In genomic region chr17:31487433-31488060, GRCm38 (mm10) we compare ENCODE assay signal across 13 mouse cellular contexts. TPM values are rescaled to one million over a fixed set of nuclear protein-coding genes. Genes with fewer than 3 reads are reported as not detected.
DNase-seq lines count a peak whose midpoint lies in the region; ATAC-seq and TF ChIP-seq lines count a peak whose summit lies in the region.
"Had no signal": no experiment of that assay in that cellular context is flagged by ENCODE, and none has a peak within 500 bp of the region (broad histone marks: within the 10 kb centered on the region; RNA-seq: fewer than 3 reads in every experiment).

No protein-coding gene starts in this region.

- ATAC-seq in midbrain, embryonic 11.5 days (ENCODE audit: low FRiP score) = no peak
- 0 out of 2 replicates have a peak, but pooled peaks have one; percentile 53 for ATAC-seq in kidney, postnatal 0 days (replicated peaks; ENCODE audit: low FRiP score, low read depth)
- ATAC-seq in midbrain, postnatal 0 days (ENCODE audit: low FRiP score) = no peak

- H3K27me3 ChIP-seq in midbrain, embryonic 10.5 days (ENCODE audit: low read depth, poor library complexity, severe bottlenecking) = no peaks in the 10 kb centered on the region
- H3K27me3 ChIP-seq in midbrain, embryonic 11.5 days (ENCODE audit: control insufficient read depth, insufficient read depth, low read length) = no peaks in the 10 kb centered on the region
- H3K27me3 ChIP-seq in kidney, postnatal 0 days (ENCODE audit: insufficient read depth, low read length) = no peaks in the 10 kb centered on the region
- H3K27me3 ChIP-seq in midbrain, postnatal 0 days (ENCODE audit: insufficient read depth, low read length) = no peaks in the 10 kb centered on the region

- no peaks in the 10 kb centered on the region for H3K36me3 ChIP-seq in midbrain, embryonic 10.5 days
- no peaks in the 10 kb centered on the region for H3K36me3 ChIP-seq in midbrain, embryonic 11.5 days (ENCODE audit: control insufficient read depth, insufficient read depth, low read length)
- no peaks in the 10 kb centered on the region for H3K36me3 ChIP-seq in kidney, postnatal 0 days (ENCODE audit: insufficient read depth, low read length)
- H3K36me3 ChIP-seq in midbrain, postnatal 0 days (ENCODE audit: insufficient read depth, low read length) = no peaks in the 10 kb centered on the region

- intact Hi-C loops in heart, postnatal 14 days (cut with DNase I) = no loop called here

- H3K4me3 ChIP-seq in midbrain, embryonic 10.5 days = no peak overlapping the region
- H3K4me3 ChIP-seq in midbrain, embryonic 11.5 days (ENCODE audit: low read depth, low read length) = no peak overlapping the region
- no peak overlapping the region for H3K4me3 ChIP-seq in kidney, postnatal 0 days (replicated peaks; ENCODE audit: low read depth, low read length)
- H3K4me3 ChIP-seq in midbrain, postnatal 0 days (ENCODE audit: low read depth, low read length) = no peak overlapping the region

- H3K4me2 ChIP-seq in midbrain, embryonic 11.5 days = no peak overlapping the region
- H3K4me2 ChIP-seq in kidney, postnatal 0 days (ENCODE audit: low read length) = no peak overlapping the region
- H3K4me2 ChIP-seq in midbrain, postnatal 0 days (ENCODE audit: low read depth, low read length, poor library complexity, severe bottlenecking) = no peak overlapping the region
- H3K4me2 ChIP-seq: heart, embryonic 11.5 days had no signal

- H3K27ac ChIP-seq in midbrain, embryonic 10.5 days (replicated peaks) = peak overlapping the region; percentile 46; the same call in 1 of the 2 replicates
- no peak overlapping the region for H3K27ac ChIP-seq in midbrain, embryonic 11.5 days (ENCODE audit: low read depth, low read length)
- peak overlapping the region; percentile 66 for H3K27ac ChIP-seq in kidney, postnatal 0 days
- H3K27ac ChIP-seq in midbrain, postnatal 0 days (ENCODE audit: low read depth, low read length) = peak overlapping the region; percentile 26

- no peak for TF ChIP-seq CTCF in kidney, postnatal 0 days (IDR thresholded peaks at IDR 0.05; ENCODE audit: low read depth)
- no peak for TF ChIP-seq CTCF in midbrain, postnatal 0 days (IDR thresholded peaks at IDR 0.05)

- DNase-seq in embryo, embryonic 10 days (ENCODE audit: low spot score) = peak; percentile 41
- DNase-seq in embryo, embryonic 11 days = no peak
- DNase-seq in midbrain, embryonic 10.5 days (ENCODE audit: low spot score) = no peak
- DNase-seq in midbrain, embryonic 11.5 days (ENCODE audit: low spot score, missing footprints) = no peak
- DNase-seq in kidney, postnatal 0 days (ENCODE audit: low spot score) = no peak
- DNase-seq in midbrain, postnatal 0 days (ENCODE audit: low spot score) = no peak
- DNase-seq in heart, postnatal 14 days = no peak
- no peak for DNase-seq in cerebellum, adult 9-11 months
- DNase-seq: adrenal gland, postnatal 14 days; lung, adult 18-20 months; right cerebral cortex, adult 18-20 months; thymus, adult 2 months had no signal

- H3K9ac ChIP-seq in midbrain, embryonic 11.5 days (ENCODE audit: low read length) = no peak overlapping the region
- no peak overlapping the region for H3K9ac ChIP-seq in kidney, postnatal 0 days (ENCODE audit: low read depth, low read length)
- H3K9ac ChIP-seq in midbrain, postnatal 0 days (replicated peaks; ENCODE audit: low read length, poor library complexity, severe bottlenecking) = no peak overlapping the region

- no peaks in the 10 kb centered on the region for H3K9me3 ChIP-seq in midbrain, embryonic 10.5 days (replicated peaks)
- H3K9me3 ChIP-seq in midbrain, embryonic 11.5 days (ENCODE audit: control insufficient read depth, low read length) = no peaks in the 10 kb centered on the region
- no peaks in the 10 kb centered on the region for H3K9me3 ChIP-seq in kidney, postnatal 0 days (replicated peaks; ENCODE audit: low read length)
- no peaks in the 10 kb centered on the region for H3K9me3 ChIP-seq in midbrain, postnatal 0 days (ENCODE audit: low read length)

- H3K4me1 ChIP-seq in midbrain, embryonic 10.5 days = peaks cover 13% of the 10 kb centered on the region
- H3K4me1 ChIP-seq in midbrain, embryonic 11.5 days (ENCODE audit: control insufficient read depth, insufficient read depth, low read length) = no peaks in the 10 kb centered on the region
- H3K4me1 ChIP-seq in kidney, postnatal 0 days (replicated peaks; ENCODE audit: insufficient read depth, low read length) = no peaks in the 10 kb centered on the region
- peaks cover 4% of the 10 kb centered on the region for H3K4me1 ChIP-seq in midbrain, postnatal 0 days (ENCODE audit: insufficient read depth, low read length)

- WGBS in midbrain, embryonic 10.5 days = 29% methylated on average over 6 of the region's 6 CpGs
- 23% methylated on average over 6 of the region's 6 CpGs for WGBS in midbrain, embryonic 11.5 days
- WGBS in kidney, postnatal 0 days = 22% methylated on average over 6 of the region's 6 CpGs
- WGBS in midbrain, postnatal 0 days = 24% methylated on average over 6 of the region's 6 CpGs

RNA-seq across cellular contexts. Expression of gene Wdr4, which starts 32.2 kb away (rescaled TPM):
- 70.2 and 76.7 TPM in 2 replicates for polyA plus RNA-seq in midbrain, embryonic 10.5 days (2016; fragmentation: Nextera tagmentation; extraction: Ambion mirVana)
- polyA plus RNA-seq in midbrain, embryonic 11.5 days (2014; fragmentation: Nextera tagmentation; extraction: Ambion mirVana) = 35.4 and 39.4 TPM in 2 replicates
- polyA plus RNA-seq in kidney, postnatal 0 days (2015; fragmentation: Nextera tagmentation; extraction: Ambion mirVana) = 25.9 and 28.8 TPM in 2 replicates
- 66.0 and 66.8 TPM in 2 replicates for total RNA-seq in midbrain, postnatal 0 days (2014; rRNA removed)
- polyA plus RNA-seq in midbrain, postnatal 0 days (2015; fragmentation: Nextera tagmentation; extraction: Ambion mirVana) = 27.0 and 29.3 TPM in 2 replicates
- 1 to 10 TPM; 5.6 to 9.2 TPM for total RNA-seq in heart, postnatal 14 days (2021)

RNA-seq across cellular contexts. Expression of gene Ndufv3, which starts 32.4 kb away (rescaled TPM):
- 249 and 258 TPM in 2 replicates for polyA plus RNA-seq in midbrain, embryonic 10.5 days (2016; fragmentation: Nextera tagmentation; extraction: Ambion mirVana)
- polyA plus RNA-seq in midbrain, embryonic 11.5 days (2014; fragmentation: Nextera tagmentation; extraction: Ambion mirVana) = 239 and 249 TPM in 2 replicates
- 353 and 364 TPM in 2 replicates for polyA plus RNA-seq in kidney, postnatal 0 days (2015; fragmentation: Nextera tagmentation; extraction: Ambion mirVana)
- total RNA-seq in midbrain, postnatal 0 days (2014; rRNA removed) = 221 and 257 TPM in 2 replicates
- 513 and 552 TPM in 2 replicates for polyA plus RNA-seq in midbrain, postnatal 0 days (2015; fragmentation: Nextera tagmentation; extraction: Ambion mirVana)
- total RNA-seq in heart, postnatal 14 days (2021) = 1,000 to 10,000 TPM; 1,261 to 1,328 TPM
